Mouse (Mus musculus) liver, adult 2 months (tissue): ENCODE results near the gene Mboat2.

Source experiments
- CTCF ChIP-seq: fragments of 200-500 bp; IDR thresholded peaks from 2 replicates; pipeline ENCODE4 v1.5.1; 2011; ENCODE audit warnings: low read depth, low read length, control low read depth
- POLR2A ChIP-seq: fragments of 200-500 bp; IDR thresholded peaks from 2 replicates; pipeline ENCODE4 v1.6.1; 2011; ENCODE audit warnings: low read length, control low read depth; ENCODE audit not compliant: insufficient read depth; ENCODE audit errors: extremely low read depth

DNA sequence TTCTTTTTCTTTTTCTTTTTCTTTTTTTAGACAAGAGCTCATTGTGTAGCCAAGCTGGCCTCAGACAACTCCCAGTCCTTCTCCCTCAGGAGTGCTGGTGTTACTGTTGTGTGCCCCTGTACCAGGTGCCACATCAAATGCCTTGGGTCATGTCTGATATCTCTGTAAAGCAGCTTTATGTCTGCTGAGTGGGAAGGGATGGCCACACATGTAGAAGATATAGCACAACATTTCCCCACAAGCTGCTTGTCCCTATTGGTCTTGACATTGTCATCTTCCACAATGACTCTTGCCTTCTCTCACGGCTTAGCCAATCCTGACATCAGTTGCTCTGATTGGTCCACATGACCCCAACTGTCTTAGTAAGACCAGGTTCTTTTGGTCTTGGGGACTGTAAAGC, 45.2 kb downstream of the Mboat2 start:
- TF ChIP-seq CTCF (no peak), POLR2A (no peak)
